Mouse (Mus musculus): ENCODE results near the gene Caln1. TPM values are rescaled to one million over a fixed set of nuclear protein-coding genes. Genes with fewer than 3 reads are reported as not detected.
A peak's percentile ranks its signal among the peaks of the same experiment; 100 is the strongest.

The Caln1 gene
- total and polyA plus RNA-seq, 3 experiments: not detected

DNA sequence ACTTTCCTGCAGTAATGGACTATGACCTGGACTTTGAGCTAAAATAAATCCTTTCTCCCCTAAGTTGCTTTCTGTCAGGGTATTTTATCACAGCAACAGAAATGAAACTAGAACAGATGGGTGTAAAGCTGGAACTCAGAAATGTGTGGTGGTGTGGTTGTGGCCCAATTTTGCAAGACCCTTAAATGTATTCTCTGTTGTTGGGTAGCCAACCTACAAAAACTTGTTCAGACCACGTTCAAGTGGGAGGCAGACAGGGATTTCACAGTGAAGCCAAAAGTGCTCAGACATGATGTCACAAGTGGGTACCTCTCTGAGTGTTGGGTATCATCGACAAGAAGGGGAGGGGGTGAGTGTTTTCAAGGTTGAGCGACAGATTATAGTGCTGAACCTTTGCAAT is 214.8 kb downstream of the Caln1 start:
- no peaks in the 10 kb centered on the region for H3K36me3 ChIP-seq (ENCODE audit: control insufficient read depth in 1 of 2, insufficient read depth in 2 of 2, low read length in 2 of 2)
- H3K79me2 ChIP-seq (ENCODE audit: control insufficient read depth, insufficient read depth, low read length, poor library complexity): no peaks in the 10 kb centered on the region
- no peak overlapping the region for H3K9ac ChIP-seq (ENCODE audit: control insufficient read depth, low read depth, low read length, poor library complexity, severe bottlenecking)
- TF ChIP-seq KAT2A (conservative IDR thresholded peaks at IDR 0.05; ENCODE audit: low read depth, low read length) (no peak), SMC3 (IDR thresholded peaks at IDR 0.05; ENCODE audit: low read depth, low read length) (no peak), ZNF384 (IDR thresholded peaks at IDR 0.05; ENCODE audit: low read depth, low read length) (no peak), MAZ (IDR thresholded peaks at IDR 0.05; ENCODE audit: low read depth, low read length) (no peak), MYC (IDR thresholded peaks at IDR 0.05; ENCODE audit: low read depth, low read length) (no peak), ZC3H11A (IDR thresholded peaks at IDR 0.05; ENCODE audit: low read depth, low read length) (no peak), SIN3A (IDR thresholded peaks at IDR 0.05; ENCODE audit: low read length) (no peak), ETS1 (IDR thresholded peaks at IDR 0.05; ENCODE audit: low read depth, low read length) (no peak), BHLHE40 (IDR thresholded peaks at IDR 0.05; ENCODE audit: borderline replicate concordance, low read depth, low read length) (no peak), MAFK (IDR thresholded peaks at IDR 0.05; ENCODE audit: borderline replicate concordance, low read depth, low read length) (no peak), MYB (IDR thresholded peaks at IDR 0.05; ENCODE audit: low read depth, low read length) (no peak), POLR2A (IDR thresholded peaks at IDR 0.05; ENCODE audit: control insufficient read depth in 1 of 2, insufficient read depth in 1 of 2, low read depth in 1 of 2, low read length in 2 of 2, poor library complexity in 1 of 2) (no peak), UBTF (IDR thresholded peaks at IDR 0.05; ENCODE audit: borderline replicate concordance, insufficient read depth, low read depth, low read length) (no peak)
- no peak overlapping the region for H3K4me3 ChIP-seq (ENCODE audit: control insufficient read depth in 1 of 2, insufficient read depth in 1 of 2, low read depth in 2 of 2, low read length in 2 of 2)
- no peaks in the 10 kb centered on the region for H3K27me3 ChIP-seq (ENCODE audit: control insufficient read depth in 1 of 2, insufficient read depth in 2 of 2, low read length in 2 of 2)
- H3K4me1 ChIP-seq (ENCODE audit: control insufficient read depth in 1 of 2, insufficient read depth in 2 of 2, low read length in 2 of 2): no peaks in the 10 kb centered on the region
- no peak for DNase-seq (ENCODE audit: low read depth, low spot score)
- H3K27ac ChIP-seq (ENCODE audit: control insufficient read depth, low read depth, low read length): no peak overlapping the region
- H3K9me3 ChIP-seq (replicated peaks; ENCODE audit: insufficient read depth, low read length): no peaks in the 10 kb centered on the region

DNA sequence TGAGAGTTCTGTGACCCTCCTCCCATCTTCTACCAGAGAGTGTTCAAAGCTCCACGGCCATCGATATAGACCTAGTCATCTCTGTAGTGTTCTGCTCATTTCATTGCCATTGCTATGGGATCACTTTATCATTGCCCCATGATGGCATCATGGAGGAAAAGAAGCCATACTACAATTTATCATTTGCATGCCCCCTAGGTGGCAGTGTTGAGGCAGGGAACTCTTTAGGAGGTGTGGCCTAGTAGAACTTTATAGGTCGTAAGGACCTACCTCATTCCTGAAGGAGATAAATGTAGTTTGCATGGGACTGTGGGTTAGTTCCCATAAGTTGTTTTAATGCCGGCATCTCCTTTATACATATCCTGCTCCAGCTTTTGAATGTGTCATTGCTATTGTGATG is 217.0 kb downstream of the Caln1 start:
- Histone ChIP-seq H3K4me3 (ENCODE audit: control insufficient read depth in 1 of 2, insufficient read depth in 1 of 2, low read depth in 2 of 2, low read length in 2 of 2) (no peak overlapping the region), H3K4me1 (ENCODE audit: control insufficient read depth in 1 of 2, insufficient read depth in 2 of 2, low read length in 2 of 2) (no peaks in the 10 kb centered on the region), H3K27me3 (ENCODE audit: control insufficient read depth in 1 of 2, insufficient read depth in 2 of 2, low read length in 2 of 2) (no peaks in the 10 kb centered on the region), H3K27ac (ENCODE audit: control insufficient read depth, low read depth, low read length) (no peak overlapping the region), H3K9me3 (replicated peaks; ENCODE audit: insufficient read depth, low read length) (no peaks in the 10 kb centered on the region), H3K79me2 (ENCODE audit: control insufficient read depth, insufficient read depth, low read length, poor library complexity) (no peaks in the 10 kb centered on the region), H3K36me3 (ENCODE audit: control insufficient read depth in 1 of 2, insufficient read depth in 2 of 2, low read length in 2 of 2) (no peaks in the 10 kb centered on the region), H3K9ac (ENCODE audit: control insufficient read depth, low read depth, low read length, poor library complexity, severe bottlenecking) (no peak overlapping the region)
- DNase-seq (ENCODE audit: low read depth, low spot score): peak; percentile 3
- no peak for TF ChIP-seq MXI1 (IDR thresholded peaks at IDR 0.05; ENCODE audit: low read depth, low read length)
- no peak for TF ChIP-seq CHD2 (IDR thresholded peaks at IDR 0.05; ENCODE audit: low read length)
- no peak for TF ChIP-seq NELFE (IDR thresholded peaks at IDR 0.05; ENCODE audit: low read depth, low read length)
- no peak for TF ChIP-seq MAFK (IDR thresholded peaks at IDR 0.05; ENCODE audit: borderline replicate concordance, low read depth, low read length)
- no peak for TF ChIP-seq CHD1 (IDR thresholded peaks at IDR 0.05; ENCODE audit: low read depth, low read length)
- TF ChIP-seq MAZ (IDR thresholded peaks at IDR 0.05; ENCODE audit: low read depth, low read length): no peak
- TF ChIP-seq BHLHE40 (IDR thresholded peaks at IDR 0.05; ENCODE audit: borderline replicate concordance, low read depth, low read length): no peak
- no peak for TF ChIP-seq ZMIZ1 (IDR thresholded peaks at IDR 0.05; ENCODE audit: low read depth, low read length)
- TF ChIP-seq POLR2AphosphoS2 (IDR thresholded peaks at IDR 0.05; ENCODE audit: low read length): no peak
- no peak for TF ChIP-seq ELF1 (IDR thresholded peaks at IDR 0.05; ENCODE audit: low read depth, low read length)
- no peak; a peak in 1 of 6 replicates for TF ChIP-seq CTCF (IDR thresholded peaks at IDR 0.05 in 2 of 3, conservative IDR thresholded peaks at IDR 0.05 in 1 of 3; ENCODE audit: control insufficient read depth in 1 of 3, insufficient read depth in 1 of 3, low read depth in 2 of 3, low read length in 3 of 3, poor library complexity in 1 of 3, severe bottlenecking in 1 of 3)
- TF ChIP-seq UBTF (IDR thresholded peaks at IDR 0.05; ENCODE audit: borderline replicate concordance, insufficient read depth, low read depth, low read length): no peak
- TF ChIP-seq RCOR1 (IDR thresholded peaks at IDR 0.05; ENCODE audit: low read depth, low read length): no peak
- TF ChIP-seq TBP (IDR thresholded peaks at IDR 0.05; ENCODE audit: low read depth, low read length): no peak
- no peak for TF ChIP-seq MYC (IDR thresholded peaks at IDR 0.05; ENCODE audit: low read depth, low read length)
- no peak for TF ChIP-seq POLR2AphosphoS5 (IDR thresholded peaks at IDR 0.05; ENCODE audit: borderline replicate concordance, low read depth, low read length)
